Mouse (Mus musculus) 416B (cell line): Measurements from ENCODE around the gene Rdh1.
"Not testable (repeated sequence)": the region's sequence is repeated elsewhere in the genome, so short reads cannot be mapped to it uniquely, and the experiment has no call there.

Experiments used
- DNase-seq: peaks from one replicate; pipeline ENCODE4 v3.0.0; 2011; ENCODE audit warnings: low read depth

Gene Rdh1

GRCm38 (mm10) chr10:127748847-127749612 lies 10.5 kb upstream of the Rdh1 start:
- no peak for DNase-seq

GRCm38 (mm10) chr10:127750136-127750777 lies 9.3 kb upstream of the Rdh1 start:
- no peak for DNase-seq

GRCm38 (mm10) chr10:127751548-127751947 lies 8.0 kb upstream of the Rdh1 start, which contains the start of gene Gpr182:
Gpr182 (minus strand) TSS chr10:127751732.
- no peak for DNase-seq

- no peak for DNase-seq
These were observed 4.9 kb upstream of the Rdh1 start for GRCm38 (mm10) chr10:127754566-127755166.

- no peak for DNase-seq
These were observed 4.3 kb upstream of the Rdh1 start for GRCm38 (mm10) chr10:127755246-127755645.

- DNase-seq: no peak
These were observed 3.6 kb upstream of the Rdh1 start for GRCm38 (mm10) chr10:127755770-127756468.

GRCm38 (mm10) chr10:127762926-127763325 lies 3.4 kb downstream of the Rdh1 start:
- DNase-seq: not testable (repeated sequence)

- no peak for DNase-seq
These were observed 4.6 kb downstream of the Rdh1 start for GRCm38 (mm10) chr10:127763914-127764680.

- DNase-seq: no peak
These were observed 7.0 kb downstream of the Rdh1 start for GRCm38 (mm10) chr10:127766564-127766963.

GRCm38 (mm10) chr10:127776011-127776410 lies 16.5 kb downstream of the Rdh1 start, which contains the start of gene Rdh9:
Rdh9 (plus strand) TSS chr10:127776386.
- DNase-seq: no peak

GRCm38 (mm10) chr10:127782321-127782720 lies 22.8 kb downstream of the Rdh1 start:
- not testable (repeated sequence) for DNase-seq

GRCm38 (mm10) chr10:127785411-127785810 lies 25.9 kb downstream of the Rdh1 start:
- not testable (repeated sequence) for DNase-seq

- no peak for DNase-seq
These were observed 39.8 kb downstream of the Rdh1 start for GRCm38 (mm10) chr10:127799295-127799694.

- no peak for DNase-seq
These were observed 41.4 kb downstream of the Rdh1 start, which contains the start of gene Rdh16 for GRCm38 (mm10) chr10:127800891-127801290. Rdh16 (plus strand) TSS chr10:127801152.

GRCm38 (mm10) chr10:127801612-127802011 lies 42.1 kb downstream of the Rdh1 start:
- DNase-seq: no peak

GRCm38 (mm10) chr10:127802236-127802635 lies 42.7 kb downstream of the Rdh1 start:
- no peak for DNase-seq

GRCm38 (mm10) chr10:127804416-127804815 lies 44.9 kb downstream of the Rdh1 start:
- no peak for DNase-seq

- no peak for DNase-seq
These were observed 56.4 kb downstream of the Rdh1 start for GRCm38 (mm10) chr10:127815888-127816287.

- not testable (repeated sequence) for DNase-seq
These were observed 57.9 kb downstream of the Rdh1 start for GRCm38 (mm10) chr10:127817268-127817910.
